Mouse (Mus musculus): ENCODE measurements around the gene Rflna. TPM values are rescaled to one million over a fixed set of nuclear protein-coding genes. Genes with fewer than 3 reads are reported as not detected.

Rflna gene
- polyA plus RNA-seq, 1 experiment from 2014 or later: 24.8 TPM

DNA sequence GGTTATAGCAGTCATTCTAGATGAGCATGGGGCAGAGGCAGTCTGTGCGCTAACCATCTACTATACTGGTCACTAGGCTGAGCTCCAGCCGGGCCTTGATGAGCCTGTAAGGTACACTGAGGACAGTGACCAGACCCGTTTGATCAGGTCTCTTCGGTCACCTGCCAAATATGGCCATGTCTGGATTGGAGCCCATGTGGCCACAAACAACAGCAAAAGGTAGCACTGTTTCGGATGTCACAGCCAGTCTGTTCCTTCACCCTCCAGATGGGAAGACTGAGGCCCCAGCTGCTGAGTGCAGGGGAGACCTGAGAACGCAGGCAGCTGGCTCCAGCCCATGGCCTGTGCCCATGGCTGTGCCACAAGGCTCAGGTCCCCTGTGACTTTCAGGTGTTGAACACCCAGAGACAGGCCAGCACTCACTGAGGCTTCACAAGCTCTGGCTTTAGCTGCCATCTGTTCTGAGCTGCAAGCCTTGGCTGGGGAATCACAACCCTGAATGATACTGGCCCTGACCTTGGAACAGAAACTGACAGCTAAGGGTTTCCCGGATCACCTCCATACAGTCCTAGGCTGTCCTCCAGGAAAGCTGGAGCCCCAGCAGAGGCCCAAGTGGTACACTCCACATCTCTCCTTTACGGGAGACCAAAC, 36.5 kb downstream of the Rflna start:
- Histone ChIP-seq H3K4me3 (no peak overlapping the region), H3K9ac (no peak overlapping the region), H3K36me3 (peaks cover 96% of the 10 kb centered on the region), H3K27ac (no peak overlapping the region), H3K4me2 (no peak overlapping the region), H3K9me3 (no peaks in the 10 kb centered on the region), H3K27me3 (no peaks in the 10 kb centered on the region), H3K4me1 (0 out of 2 replicates have a peak, but pooled peaks cover 6% of the 10 kb centered on the region)
- no peak for ATAC-seq (ENCODE audit: insufficient number of reproducible peaks, insufficient read depth, low FRiP score, low TSS enrichment, low read depth)
- WGBS: 90% methylated on average over 8 of the region's 8 CpGs

DNA sequence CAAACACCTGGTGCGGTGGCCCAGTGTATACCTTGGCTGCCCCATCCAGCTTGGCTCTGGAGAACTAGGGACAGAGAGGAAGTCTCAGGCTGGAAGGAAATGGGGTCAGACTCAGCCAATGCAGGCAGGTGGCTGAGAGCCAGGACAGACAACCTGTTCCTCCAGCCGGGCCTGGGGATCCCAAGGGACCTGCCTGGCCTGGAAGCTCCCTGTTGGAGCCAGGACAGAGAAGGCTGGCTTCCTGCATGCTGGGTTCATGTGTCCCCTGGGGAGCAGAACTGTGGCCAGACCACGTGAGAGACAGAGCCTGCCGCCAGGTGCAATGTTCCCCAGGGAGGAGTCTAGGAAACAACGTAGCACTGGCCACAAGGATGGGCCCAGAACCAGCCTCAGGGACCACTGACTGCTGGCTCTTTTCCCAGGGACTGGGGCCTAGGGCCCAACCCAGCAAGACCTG, 37.1 kb downstream of the Rflna start:
- H3K9ac ChIP-seq: no peak overlapping the region
- 0 out of 2 replicates have a peak, but pooled peaks cover 6% of the 10 kb centered on the region for H3K4me1 ChIP-seq
- H3K27ac ChIP-seq: no peak overlapping the region
- H3K9me3 ChIP-seq: no peaks in the 10 kb centered on the region
- no peak overlapping the region for H3K4me2 ChIP-seq
- no peak overlapping the region for H3K4me3 ChIP-seq
- H3K36me3 ChIP-seq: peaks cover 96% of the 10 kb centered on the region
- no peaks in the 10 kb centered on the region for H3K27me3 ChIP-seq
- WGBS: 63% methylated on average over 5 of the region's 5 CpGs
- no peak for ATAC-seq (ENCODE audit: insufficient number of reproducible peaks, insufficient read depth, low FRiP score, low TSS enrichment, low read depth)

DNA sequence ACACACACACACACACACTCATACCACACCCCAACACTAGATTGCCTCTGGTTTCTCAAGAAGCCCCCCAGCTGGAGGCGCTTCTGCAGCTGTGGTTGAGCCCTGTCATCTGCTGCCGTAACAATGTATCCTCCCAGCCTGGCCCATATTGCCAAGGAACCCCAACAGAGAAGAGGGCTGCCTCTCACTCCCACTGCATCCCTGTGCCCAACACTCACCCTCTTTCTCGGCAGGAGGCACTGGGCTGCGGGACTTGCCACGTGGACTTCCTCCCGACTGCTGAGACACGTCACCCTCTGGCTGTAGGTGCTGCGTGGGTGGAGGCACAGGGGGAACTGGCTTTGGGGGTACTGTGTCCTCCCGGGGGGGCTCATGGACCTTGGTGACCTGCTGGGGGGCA, 38.6 kb downstream of the Rflna start:
- Histone ChIP-seq H3K27ac (no peak overlapping the region), H3K4me1 (0 out of 2 replicates have a peak, but pooled peaks cover 6% of the 10 kb centered on the region), H3K9ac (no peak overlapping the region), H3K9me3 (no peaks in the 10 kb centered on the region), H3K4me3 (no peak overlapping the region), H3K4me2 (no peak overlapping the region), H3K27me3 (no peaks in the 10 kb centered on the region), H3K36me3 (peaks cover 96% of the 10 kb centered on the region)
- WGBS: 83% methylated on average over 9 of the region's 9 CpGs
- no peak for ATAC-seq (ENCODE audit: insufficient number of reproducible peaks, insufficient read depth, low FRiP score, low TSS enrichment, low read depth)

DNA sequence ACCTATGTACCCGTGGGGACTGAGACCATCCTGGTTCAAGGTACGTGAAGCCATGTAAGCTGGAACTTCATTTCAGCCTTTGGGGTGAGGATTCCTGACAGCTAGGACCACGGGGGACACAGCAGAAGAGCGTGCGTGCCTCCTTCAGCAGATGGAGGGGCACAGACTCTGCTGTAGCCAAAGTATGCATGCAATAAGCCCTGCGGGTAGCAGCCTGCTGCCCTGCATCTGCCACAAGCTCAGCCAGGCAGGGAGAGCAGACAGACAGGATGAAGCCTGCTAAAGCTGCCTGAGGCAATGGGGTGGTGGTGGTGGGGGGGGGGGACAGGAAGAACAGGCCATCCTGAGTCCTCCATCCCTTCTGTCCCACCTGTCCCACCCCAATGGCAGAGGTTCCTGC, 40.4 kb downstream of the Rflna start:
- WGBS: 66% methylated on average over 6 of the region's 6 CpGs
- no peaks in the 10 kb centered on the region for H3K9me3 ChIP-seq
- no peak overlapping the region for H3K9ac ChIP-seq
- peaks cover 96% of the 10 kb centered on the region for H3K36me3 ChIP-seq
- no peak overlapping the region for H3K4me3 ChIP-seq
- H3K27me3 ChIP-seq: no peaks in the 10 kb centered on the region
- H3K4me1 ChIP-seq: 0 out of 2 replicates have a peak, but pooled peaks cover 9% of the 10 kb centered on the region
- H3K4me2 ChIP-seq: no peak overlapping the region
- H3K27ac ChIP-seq: no peak overlapping the region
- ATAC-seq (ENCODE audit: insufficient number of reproducible peaks, insufficient read depth, low FRiP score, low TSS enrichment, low read depth): no peak

DNA sequence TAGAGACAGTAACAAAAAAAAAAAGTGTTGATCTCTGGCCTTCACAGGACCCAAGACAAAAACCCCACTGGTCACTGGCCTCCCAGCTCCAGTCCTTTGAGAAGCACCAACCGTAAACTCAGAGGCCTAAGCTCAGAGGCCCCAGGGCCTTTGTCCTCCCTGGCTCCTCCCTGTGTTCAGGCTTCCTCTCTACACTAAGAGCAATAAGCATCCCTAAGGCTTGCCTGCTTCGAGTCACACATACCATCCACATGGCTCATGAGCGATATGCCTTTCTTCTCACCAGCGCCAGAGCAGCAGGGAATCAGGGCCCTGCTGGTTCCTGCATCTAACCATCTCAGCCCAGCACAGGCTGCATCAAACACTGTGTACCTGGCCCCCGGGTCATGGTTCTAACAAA, 42.2 kb downstream of the Rflna start:
- Histone ChIP-seq H3K4me2 (no peak overlapping the region), H3K4me1 (0 out of 2 replicates have a peak, but pooled peaks cover 9% of the 10 kb centered on the region), H3K36me3 (peaks cover 96% of the 10 kb centered on the region), H3K27ac (no peak overlapping the region), H3K9ac (no peak overlapping the region), H3K9me3 (no peaks in the 10 kb centered on the region), H3K27me3 (no peaks in the 10 kb centered on the region), H3K4me3 (no peak overlapping the region)
- 42% methylated on average over 5 of the region's 5 CpGs for WGBS
- ATAC-seq (ENCODE audit: insufficient number of reproducible peaks, insufficient read depth, low FRiP score, low TSS enrichment, low read depth): no peak

DNA sequence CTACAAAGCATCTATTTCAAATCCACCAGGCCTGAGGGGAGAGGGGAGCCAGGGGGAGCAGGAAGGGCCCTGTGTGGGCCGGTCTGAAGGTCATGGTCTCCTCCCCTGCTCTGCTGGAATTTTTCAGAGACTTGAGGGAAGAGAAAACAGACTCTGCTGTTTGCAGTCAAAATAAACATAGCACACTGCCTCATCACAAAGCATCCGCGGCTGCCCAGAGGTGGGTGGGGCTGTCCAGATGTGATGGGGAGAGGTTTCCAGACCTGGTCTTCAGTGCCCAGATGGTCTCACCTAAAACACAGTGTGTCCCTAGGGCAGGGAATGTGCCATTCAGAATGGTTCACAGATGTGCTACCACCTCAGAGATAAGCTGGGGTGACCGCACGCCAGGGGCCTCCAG, 43.4 kb downstream of the Rflna start:
- Histone ChIP-seq H3K9me3 (no peaks in the 10 kb centered on the region), H3K9ac (peak overlapping the region; percentile 11; the same call in 1 of the 2 replicates), H3K36me3 (peaks cover 96% of the 10 kb centered on the region), H3K4me1 (0 out of 2 replicates have a peak, but pooled peaks cover 6% of the 10 kb centered on the region), H3K27me3 (no peaks in the 10 kb centered on the region), H3K4me2 (no peak overlapping the region), H3K4me3 (no peak overlapping the region), H3K27ac (no peak overlapping the region)
- 74% methylated on average over 5 of the region's 5 CpGs for WGBS
- no peak for ATAC-seq (ENCODE audit: insufficient number of reproducible peaks, insufficient read depth, low FRiP score, low TSS enrichment, low read depth)

DNA sequence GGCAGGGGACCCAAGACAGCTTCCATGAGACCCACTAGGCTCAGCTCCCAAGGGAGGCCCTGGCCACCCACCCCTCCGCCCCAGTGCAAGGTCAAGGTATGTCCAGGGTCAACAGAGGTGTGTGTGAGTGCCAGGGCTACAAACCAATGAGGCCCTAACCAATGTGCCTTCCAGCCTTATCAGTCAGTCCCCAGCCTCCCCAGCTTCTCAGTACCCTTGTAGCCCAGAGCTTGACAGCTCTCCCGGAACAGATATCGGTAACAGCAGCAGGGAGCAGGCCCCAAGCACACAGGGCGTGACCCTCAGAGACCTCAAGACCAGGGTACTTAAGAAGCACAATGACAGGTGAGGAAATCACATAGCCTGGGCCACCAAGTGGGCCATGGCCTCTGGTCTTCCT, 46.5 kb downstream of the Rflna start:
- H3K4me3 ChIP-seq: no peak overlapping the region
- no peaks in the 10 kb centered on the region for H3K27me3 ChIP-seq
- no peaks in the 10 kb centered on the region for H3K9me3 ChIP-seq
- peaks cover 99% of the 10 kb centered on the region for H3K36me3 ChIP-seq
- no peak overlapping the region for H3K27ac ChIP-seq
- H3K4me2 ChIP-seq: no peak overlapping the region
- H3K4me1 ChIP-seq: 0 out of 2 replicates have a peak, but pooled peaks cover 10% of the 10 kb centered on the region
- WGBS: 89% methylated on average over 4 of the region's 4 CpGs
- ATAC-seq (ENCODE audit: insufficient number of reproducible peaks, insufficient read depth, low FRiP score, low TSS enrichment, low read depth): no peak
- no peak overlapping the region for H3K9ac ChIP-seq

DNA sequence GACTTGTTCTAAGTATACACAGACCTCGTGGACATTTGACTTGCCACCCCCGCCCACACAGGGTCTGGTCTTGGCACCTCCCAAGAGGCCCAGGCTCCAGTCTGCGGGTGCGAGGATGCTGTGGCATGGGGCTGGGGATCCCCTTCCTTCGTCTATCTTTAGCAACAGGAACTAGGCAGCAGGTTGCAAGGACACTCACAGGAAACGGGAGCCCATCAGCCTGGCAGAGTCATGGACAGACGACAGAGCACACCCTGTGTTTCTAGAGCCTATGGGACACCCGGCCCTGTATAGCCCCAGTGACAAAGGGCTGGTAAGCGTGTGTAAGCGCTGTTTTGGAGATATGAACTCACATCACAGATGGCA, 49.2 kb downstream of the Rflna start:
- 82% methylated on average over 10 of the region's 10 CpGs for WGBS
- no peak overlapping the region for H3K4me3 ChIP-seq
- no peak overlapping the region for H3K9ac ChIP-seq
- no peaks in the 10 kb centered on the region for H3K9me3 ChIP-seq
- peaks cover 87% of the 10 kb centered on the region for H3K36me3 ChIP-seq
- H3K27me3 ChIP-seq: no peaks in the 10 kb centered on the region
- H3K4me2 ChIP-seq: no peak overlapping the region
- ATAC-seq (ENCODE audit: insufficient number of reproducible peaks, insufficient read depth, low FRiP score, low TSS enrichment, low read depth): no peak
- no peak overlapping the region for H3K27ac ChIP-seq
- H3K4me1 ChIP-seq: peaks cover 27% of the 10 kb centered on the region

DNA sequence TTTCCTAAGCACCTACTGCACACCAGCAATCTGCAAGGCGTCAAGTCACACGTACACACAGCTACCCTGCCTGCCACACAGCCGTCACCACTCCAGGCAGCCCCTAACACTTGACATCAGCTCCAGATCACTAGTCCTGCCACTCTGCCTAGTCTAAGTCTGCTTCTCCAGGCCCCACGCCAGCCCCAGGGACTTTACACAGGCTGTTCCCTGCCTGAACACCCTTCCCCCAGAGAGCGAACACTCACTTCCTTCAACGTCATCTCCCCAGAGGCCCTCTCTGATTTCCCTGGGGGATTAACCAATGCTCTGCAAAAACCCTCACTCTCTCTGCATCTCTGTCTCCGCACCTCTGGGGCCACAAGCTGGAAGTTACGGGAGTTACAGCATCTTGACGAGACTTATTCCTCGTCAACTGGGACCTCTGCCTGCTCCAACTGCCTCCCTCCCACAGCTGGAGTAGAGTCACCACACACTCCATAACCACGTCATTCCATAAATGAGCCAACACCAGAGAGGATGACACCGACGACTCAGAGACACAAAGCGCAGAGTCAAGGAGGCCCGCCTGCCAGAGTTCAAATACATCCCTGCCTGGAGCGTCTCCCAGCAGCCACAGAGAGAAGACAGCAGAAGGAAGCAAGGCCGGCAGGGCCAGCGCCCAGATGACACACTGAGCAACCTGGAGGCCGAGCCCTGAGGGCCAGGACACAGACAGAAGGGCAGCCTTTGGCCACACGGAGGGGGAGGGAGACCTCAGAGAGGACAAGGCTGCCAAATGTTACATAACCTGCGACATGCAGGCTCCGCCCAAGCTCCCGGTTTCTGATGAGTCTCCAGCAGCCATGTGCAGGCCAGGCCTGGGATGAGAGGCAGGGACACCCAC, 49.8 kb downstream of the Rflna start:
- ATAC-seq (ENCODE audit: insufficient number of reproducible peaks, insufficient read depth, low FRiP score, low TSS enrichment, low read depth): no peak
- H3K9me3 ChIP-seq: no peaks in the 10 kb centered on the region
- peaks cover 33% of the 10 kb centered on the region for H3K4me1 ChIP-seq
- H3K4me2 ChIP-seq: no peak overlapping the region
- H3K27ac ChIP-seq: no peak overlapping the region
- H3K4me3 ChIP-seq: no peak overlapping the region
- H3K27me3 ChIP-seq: no peaks in the 10 kb centered on the region
- H3K36me3 ChIP-seq: peaks cover 86% of the 10 kb centered on the region
- 0 out of 2 replicates have a peak overlapping the region, but pooled peaks have one; percentile 33 for H3K9ac ChIP-seq
- 59% methylated on average over 23 of the region's 23 CpGs for WGBS

DNA sequence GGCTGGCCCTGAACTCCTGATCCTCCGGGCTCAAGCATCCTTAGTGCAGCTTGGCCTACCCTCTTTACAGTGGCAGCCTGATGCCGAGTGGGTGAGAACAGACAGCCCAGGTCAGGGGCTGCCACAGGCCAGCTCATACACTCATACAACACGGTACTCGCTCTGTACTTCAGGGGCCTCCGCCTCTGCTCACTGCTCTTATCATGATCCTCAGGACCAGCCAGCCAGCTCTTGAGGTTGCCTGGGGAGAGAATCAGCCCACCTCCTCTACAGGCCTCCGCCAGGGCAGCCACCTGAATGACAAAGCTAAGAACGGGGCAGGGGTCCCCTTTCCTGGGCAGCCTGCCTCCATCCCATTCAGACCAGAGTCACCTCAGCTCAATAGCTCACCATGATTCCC, 50.6 kb downstream of the Rflna start:
- H3K4me3 ChIP-seq: no peak overlapping the region
- WGBS: 76% methylated on average over 7 of the region's 7 CpGs
- no peaks in the 10 kb centered on the region for H3K9me3 ChIP-seq
- H3K4me1 ChIP-seq: peaks cover 41% of the 10 kb centered on the region
- H3K4me2 ChIP-seq: no peak overlapping the region
- no peak for ATAC-seq (ENCODE audit: insufficient number of reproducible peaks, insufficient read depth, low FRiP score, low TSS enrichment, low read depth)
- H3K9ac ChIP-seq: 0 out of 2 replicates have a peak overlapping the region, but pooled peaks have one; percentile 33
- H3K36me3 ChIP-seq: peaks cover 78% of the 10 kb centered on the region
- no peak overlapping the region for H3K27ac ChIP-seq
- no peaks in the 10 kb centered on the region for H3K27me3 ChIP-seq

DNA sequence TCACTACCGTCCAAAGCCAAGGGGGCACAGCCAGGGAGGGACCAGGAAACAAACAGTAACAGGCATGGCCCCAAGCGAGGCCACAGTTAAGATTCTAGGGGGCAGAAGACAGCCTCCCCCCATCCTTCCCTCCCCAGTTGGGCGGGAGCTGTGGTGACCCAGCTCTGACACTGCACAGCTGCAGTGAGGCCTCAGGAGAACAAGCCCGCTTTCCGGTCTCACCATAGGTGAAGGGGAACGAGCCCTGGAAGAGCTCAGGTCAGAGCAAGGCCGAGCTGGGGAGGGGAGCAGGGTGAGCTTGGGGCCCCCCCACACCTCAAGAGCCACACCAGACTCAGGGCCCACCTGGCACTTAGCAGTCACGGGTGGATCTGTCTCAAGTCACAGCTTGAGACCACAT, 52.9 kb downstream of the Rflna start:
- Histone ChIP-seq H3K4me2 (peak overlapping the region; percentile 57; the same call in 1 of the 2 replicates), H3K36me3 (peaks cover 61% of the 10 kb centered on the region), H3K4me3 (no peak overlapping the region), H3K4me1 (peaks cover 63% of the 10 kb centered on the region), H3K9me3 (no peaks in the 10 kb centered on the region), H3K27me3 (peaks cover 4% of the 10 kb centered on the region; the same call in 1 of the 2 replicates), H3K27ac (peak overlapping the region; percentile 17; the same call in 1 of the 2 replicates), H3K9ac (0 out of 2 replicates have a peak overlapping the region, but pooled peaks have one; percentile 7)
- no peak for ATAC-seq (ENCODE audit: insufficient number of reproducible peaks, insufficient read depth, low FRiP score, low TSS enrichment, low read depth)
- 56% methylated on average over 8 of the region's 8 CpGs for WGBS

Data from embryonic facial prominence, embryonic 13.5 days (tissue).